Mouse (Mus musculus) hindbrain, embryonic 11.5 days (tissue): Measurements from ENCODE around the gene Rictor. TPM values are rescaled to one million over a fixed set of nuclear protein-coding genes. Genes with fewer than 3 reads are reported as not detected.

Experiments
- ATAC-seq: fragments of 200-750 bp; cut with Nextera tagmentation; 2 replicates; pipeline ENCODE4 v1.8.0; 2017; ENCODE audit warnings: mild to moderate bottlenecking, moderate TSS enrichment, moderate library complexity; ENCODE audit not compliant: low FRiP score
- DNase-seq: peaks from one replicate; pipeline ENCODE4 v3.0.0-alpha.2; 2015; ENCODE audit warnings: low spot score
- H3K27ac ChIP-seq: fragments of 300-500 bp; sonication (generic); 2 replicates; pipeline ENCODE4 v1.5.1; 2014; ENCODE audit warnings: mild to moderate bottlenecking, low read depth, low read length
- H3K27me3 ChIP-seq: fragments of 300-500 bp; sonication (generic); 2 replicates; pipeline ENCODE4 v1.6.1; 2014; ENCODE audit warnings: mild to moderate bottlenecking, low read length, moderate library complexity, mixed read lengths; ENCODE audit not compliant: control insufficient read depth, insufficient read depth
- H3K36me3 ChIP-seq: fragments of 300-500 bp; sonication (generic); 2 replicates; pipeline ENCODE4 v1.6.1; 2014; ENCODE audit warnings: mild to moderate bottlenecking, low read length, moderate library complexity, mixed read lengths; ENCODE audit not compliant: control insufficient read depth, insufficient read depth
- H3K4me1 ChIP-seq: fragments of 300-500 bp; sonication (generic); replicated peaks from 2 replicates; pipeline ENCODE4 v1.6.1; 2014; ENCODE audit warnings: low read length, mixed read lengths; ENCODE audit not compliant: control insufficient read depth, insufficient read depth
- H3K4me2 ChIP-seq: fragments of 300-500 bp; sonication (generic); replicated peaks from 2 replicates; pipeline ENCODE4 v1.6.1; 2014; ENCODE audit warnings: mild to moderate bottlenecking, low read depth, low read length
- H3K4me3 ChIP-seq: fragments of 300-500 bp; sonication (generic); 2 replicates; pipeline ENCODE4 v1.5.1; 2014; ENCODE audit warnings: low read depth, low read length
- H3K9ac ChIP-seq: fragments of 300-500 bp; sonication (generic); 2 replicates; pipeline ENCODE4 v1.6.1; 2014; ENCODE audit warnings: low read depth, low read length
- H3K9me3 ChIP-seq: fragments of 300-500 bp; sonication (generic); 2 replicates; pipeline ENCODE4 v1.6.1; 2016; ENCODE audit warnings: low read length; ENCODE audit not compliant: control insufficient read depth
- WGBS: fragments of 180-500 bp; shearing (Covaris S2); extraction: QIAGEN DNeasy Blood & Tissue Kit; methylation state at CpG from one replicate; pipeline ENCODE4 v1.1.7; 2014; 5-methylcytosine and 5-hydroxymethylcytosine counted together
- polyA plus RNA-seq: library from polyadenylated mRNA; unstranded; fragments of >200 nt; fragmentation: Nextera tagmentation; extraction: Ambion mirVana; gene quantifications from 2 replicates; pipeline ENCODE4 v1.2.1, GENCODE M21; 2014

The Rictor gene
- polyA plus RNA-seq, 1 experiment from 2014 or later = 57.6 TPM

DNA sequence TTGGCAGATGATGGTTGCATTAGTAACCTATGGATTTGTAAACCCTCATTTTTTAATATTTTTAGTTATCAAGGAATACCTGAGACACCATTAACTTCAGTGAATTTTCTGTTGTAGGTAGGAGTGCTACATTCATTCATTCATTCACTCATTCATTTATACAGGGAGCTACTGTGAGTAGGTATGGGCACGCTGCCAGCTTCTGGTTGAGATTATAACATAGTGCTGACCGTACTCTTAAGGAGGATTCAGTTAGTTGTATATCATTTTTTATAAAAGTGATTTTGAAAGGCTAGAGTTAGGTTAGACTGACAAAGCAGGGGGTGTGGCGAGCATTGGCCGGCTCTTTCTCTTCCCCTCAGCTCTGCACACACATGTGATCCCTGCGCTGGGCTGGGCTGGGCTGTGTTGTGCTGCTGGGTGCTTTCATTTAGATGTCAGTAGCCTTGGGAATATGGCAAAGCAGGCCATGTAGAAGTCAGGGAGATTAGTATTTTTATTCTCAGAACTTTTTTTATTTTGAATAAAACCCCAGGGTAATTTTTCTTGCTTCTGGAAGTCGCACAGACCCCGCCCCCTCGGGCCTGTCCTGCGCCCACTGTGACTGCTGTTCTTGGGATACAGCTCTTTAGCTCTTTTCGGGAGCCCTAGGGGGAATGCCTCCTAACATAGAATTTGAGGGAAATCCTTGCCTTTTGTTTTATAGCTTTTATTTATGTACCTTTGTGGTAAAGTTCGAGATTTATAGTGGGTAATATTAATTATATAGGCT is 14.4 kb downstream of the Rictor start:
- no peak overlapping the region for H3K4me3 ChIP-seq
- no peaks in the 10 kb centered on the region for H3K36me3 ChIP-seq
- H3K4me1 ChIP-seq = no peaks in the 10 kb centered on the region
- no peak overlapping the region for H3K27ac ChIP-seq
- DNase-seq (no peak), ATAC-seq (no peak)
- no peak overlapping the region for H3K4me2 ChIP-seq
- H3K9me3 ChIP-seq = no peaks in the 10 kb centered on the region
- no peak overlapping the region for H3K9ac ChIP-seq
- no peaks in the 10 kb centered on the region for H3K27me3 ChIP-seq
- 91% methylated on average over 11 of the region's 11 CpGs for WGBS

DNA sequence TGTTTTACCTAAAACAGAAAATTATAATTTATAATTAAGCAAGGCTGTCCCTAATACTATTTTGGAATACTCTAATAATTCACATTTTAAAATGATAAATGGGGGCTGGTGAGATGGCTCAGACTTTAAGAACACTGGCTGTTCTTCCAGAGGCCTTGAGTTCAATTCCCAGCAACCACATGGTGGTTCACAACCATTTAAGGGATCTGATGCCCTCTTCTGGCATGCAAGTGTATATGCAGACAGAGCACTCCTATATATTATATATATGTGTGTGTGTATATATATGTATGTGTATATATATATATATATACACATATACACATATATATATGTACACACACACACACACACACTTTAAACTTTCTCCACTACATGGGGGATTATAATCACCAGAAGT is 15.2 kb downstream of the Rictor start:
- Histone ChIP-seq H3K4me3 (no peak overlapping the region), H3K9ac (no peak overlapping the region), H3K4me1 (no peaks in the 10 kb centered on the region), H3K9me3 (no peaks in the 10 kb centered on the region), H3K27me3 (no peaks in the 10 kb centered on the region), H3K27ac (no peak overlapping the region), H3K36me3 (no peaks in the 10 kb centered on the region), H3K4me2 (no peak overlapping the region)
- ATAC-seq (no peak), DNase-seq (no peak)

DNA sequence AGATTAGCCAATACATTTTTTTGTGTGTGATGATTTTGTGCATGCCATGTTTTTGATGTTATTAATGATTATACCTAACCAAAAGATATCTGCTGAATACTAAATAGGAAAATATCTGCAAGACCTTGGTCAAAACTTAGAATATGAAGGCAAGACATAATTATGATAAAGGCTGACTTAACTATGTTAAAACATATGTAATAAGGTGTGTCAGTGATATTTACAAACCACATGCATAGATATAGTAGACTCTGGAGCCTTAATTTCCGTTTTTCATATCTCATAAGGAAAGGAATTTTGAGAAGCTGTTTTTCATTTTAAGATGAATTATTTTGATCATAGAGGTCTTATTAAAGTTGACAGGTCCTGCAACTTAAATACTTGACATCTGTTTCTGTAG is 16.3 kb downstream of the Rictor start:
- H3K27me3 ChIP-seq = no peaks in the 10 kb centered on the region
- no peak overlapping the region for H3K4me2 ChIP-seq
- no peak overlapping the region for H3K9ac ChIP-seq
- H3K27ac ChIP-seq = no peak overlapping the region
- no peaks in the 10 kb centered on the region for H3K36me3 ChIP-seq
- ATAC-seq = no peak
- DNase-seq = no peak
- 85% methylated on average over 1 of the region's 1 CpGs for WGBS
- no peaks in the 10 kb centered on the region for H3K9me3 ChIP-seq
- no peak overlapping the region for H3K4me3 ChIP-seq
- no peaks in the 10 kb centered on the region for H3K4me1 ChIP-seq

DNA sequence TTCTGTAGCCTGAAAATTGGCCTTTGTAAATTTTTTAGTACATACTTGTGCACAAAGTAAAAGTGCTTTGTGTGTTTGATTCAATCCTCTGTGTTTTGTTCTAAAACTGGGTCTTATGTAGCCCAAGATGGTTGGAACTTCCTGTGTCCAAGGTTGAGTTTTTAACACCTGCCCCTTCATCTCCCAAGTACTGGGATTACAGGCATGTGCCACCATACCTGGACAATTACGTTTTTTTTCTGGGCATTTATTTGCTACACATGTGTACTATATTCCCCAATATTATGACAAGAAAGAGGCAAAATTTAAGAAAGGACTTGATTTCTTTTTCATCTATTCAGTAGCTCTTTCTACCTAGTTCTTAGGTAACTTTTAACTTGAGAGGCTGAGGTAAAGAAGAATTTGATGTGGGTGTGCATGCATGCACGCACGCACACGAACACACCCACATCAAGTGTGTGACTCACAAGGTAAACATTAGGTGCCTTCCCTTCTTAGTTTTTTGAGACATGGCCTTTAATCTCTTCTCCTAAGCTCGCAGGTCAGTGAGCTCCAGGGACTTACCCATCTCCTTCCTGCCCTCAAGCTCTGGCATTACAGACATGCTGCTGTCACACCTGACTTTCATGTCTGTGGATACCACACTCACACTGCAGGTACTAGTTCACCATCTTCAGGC is 18.1 kb downstream of the Rictor start:
- DNase-seq (no peak), ATAC-seq (no peak)
- Histone ChIP-seq H3K27ac (no peak overlapping the region), H3K4me3 (no peak overlapping the region), H3K36me3 (no peaks in the 10 kb centered on the region), H3K9me3 (no peaks in the 10 kb centered on the region), H3K9ac (no peak overlapping the region), H3K27me3 (no peaks in the 10 kb centered on the region), H3K4me2 (no peak overlapping the region), H3K4me1 (no peaks in the 10 kb centered on the region)
- WGBS = 89% methylated on average over 5 of the region's 5 CpGs

DNA sequence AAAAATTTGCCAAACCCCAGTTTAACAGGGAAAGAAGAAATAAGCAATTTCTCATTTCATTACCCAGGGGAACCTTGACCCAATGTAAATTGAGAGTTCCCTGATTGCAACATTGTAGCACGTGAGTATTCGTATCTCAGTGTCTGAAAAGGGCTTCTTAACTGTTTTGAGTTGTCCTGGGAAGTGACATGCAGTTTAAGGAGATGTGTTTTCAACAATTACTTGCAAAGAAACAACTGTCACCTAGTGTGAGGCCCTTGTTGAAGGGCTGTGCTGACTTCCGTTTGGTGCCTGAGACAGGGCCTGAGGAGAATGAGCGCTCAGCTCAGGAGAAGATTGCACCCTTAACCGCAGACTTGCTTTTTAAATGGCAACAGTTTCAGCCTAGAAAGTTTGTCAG is 24.9 kb downstream of the Rictor start:
- no peak overlapping the region for H3K4me2 ChIP-seq
- DNase-seq (no peak), ATAC-seq (no peak)
- no peak overlapping the region for H3K4me3 ChIP-seq
- H3K27me3 ChIP-seq = no peaks in the 10 kb centered on the region
- H3K9me3 ChIP-seq = no peaks in the 10 kb centered on the region
- no peak overlapping the region for H3K27ac ChIP-seq
- 77% methylated on average over 5 of the region's 5 CpGs for WGBS
- H3K4me1 ChIP-seq = no peaks in the 10 kb centered on the region
- H3K36me3 ChIP-seq = no peaks in the 10 kb centered on the region
- no peak overlapping the region for H3K9ac ChIP-seq

DNA sequence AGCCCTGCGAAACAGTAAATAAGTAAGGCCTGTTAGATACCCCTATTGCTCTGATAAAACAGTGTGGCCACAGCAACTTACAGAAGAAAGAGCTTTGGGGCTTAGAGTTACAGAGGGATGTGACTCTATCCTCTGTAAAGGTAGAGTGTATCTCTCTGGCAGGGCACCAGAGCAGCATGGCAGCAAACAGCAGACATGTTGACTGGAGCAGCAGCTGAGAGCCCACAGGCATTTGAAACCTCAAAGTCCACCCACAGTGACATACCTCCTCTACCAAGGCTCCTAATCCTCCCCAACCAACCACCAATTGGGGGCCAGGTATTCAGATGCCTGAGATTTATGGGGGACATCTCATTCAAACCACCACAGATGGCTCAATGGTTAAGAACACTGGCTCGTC is 31.0 kb downstream of the Rictor start:
- Histone ChIP-seq H3K27ac (no peak overlapping the region), H3K36me3 (no peaks in the 10 kb centered on the region), H3K4me2 (no peak overlapping the region), H3K27me3 (no peaks in the 10 kb centered on the region), H3K9me3 (no peaks in the 10 kb centered on the region), H3K9ac (no peak overlapping the region), H3K4me1 (no peaks in the 10 kb centered on the region), H3K4me3 (no peak overlapping the region)
- 98% methylated on average over 2 of the region's 2 CpGs for WGBS
- DNase-seq (no peak), ATAC-seq (no peak)

DNA sequence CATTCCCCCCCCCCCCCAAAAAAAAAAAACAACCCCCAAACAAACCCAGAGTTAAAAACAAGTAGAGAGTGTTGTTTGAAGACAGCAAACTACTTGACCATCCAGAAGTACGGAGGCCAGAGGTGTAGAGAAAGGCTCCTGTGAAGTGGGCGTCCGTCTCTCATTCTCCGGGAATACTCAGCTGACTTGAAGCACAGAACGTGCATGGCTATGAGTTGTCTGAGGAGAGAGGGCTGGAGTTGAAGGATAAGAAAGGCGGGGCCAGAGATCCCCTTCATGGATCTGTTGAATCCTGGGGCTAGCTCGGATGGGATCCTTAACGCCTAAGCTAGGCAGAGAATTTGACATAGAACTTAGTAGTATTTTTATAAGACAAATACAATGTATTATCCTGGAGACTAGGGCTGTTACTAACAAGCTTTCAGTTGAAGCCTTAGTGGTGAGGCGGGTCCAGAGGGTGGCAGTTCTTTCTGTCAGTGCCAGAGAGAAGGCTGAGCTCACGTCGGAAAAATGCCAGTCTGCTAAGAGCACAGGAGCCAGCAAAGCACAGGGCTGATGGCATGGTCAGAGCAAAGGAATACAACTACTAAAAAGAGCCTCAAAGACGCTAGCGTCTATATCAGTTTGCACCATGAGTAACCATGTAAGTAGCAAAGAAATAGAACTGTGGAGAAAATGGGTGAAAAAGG is 34.3 kb downstream of the Rictor start:
- Histone ChIP-seq H3K9me3 (no peaks in the 10 kb centered on the region), H3K27ac (no peak overlapping the region), H3K4me2 (no peak overlapping the region), H3K4me3 (no peak overlapping the region), H3K4me1 (no peaks in the 10 kb centered on the region), H3K27me3 (no peaks in the 10 kb centered on the region), H3K9ac (no peak overlapping the region), H3K36me3 (no peaks in the 10 kb centered on the region)
- 83% methylated on average over 13 of the region's 13 CpGs for WGBS
- no peak for DNase-seq
- no peak for ATAC-seq

- Histone ChIP-seq H3K4me1 (no peaks in the 10 kb centered on the region), H3K9ac (no peak overlapping the region), H3K9me3 (no peaks in the 10 kb centered on the region), H3K4me2 (no peak overlapping the region), H3K27ac (no peak overlapping the region), H3K36me3 (no peaks in the 10 kb centered on the region), H3K27me3 (no peaks in the 10 kb centered on the region), H3K4me3 (no peak overlapping the region)
- ATAC-seq = no peak
- DNase-seq = no peak
- WGBS = 52% methylated on average over 8 of the region's 8 CpGs
Observed at GRCm38 (mm10) chr15:6743723-6744122, 35.5 kb downstream of the Rictor start.
